Mouse (Mus musculus): ENCODE measurements around the gene Ncam1.

GRCm38 (mm10) chr9:49758436-49758835, 40.3 kb downstream of the Ncam1 start:
- TF ChIP-seq CTCF (conservative IDR thresholded peaks at IDR 0.05; ENCODE audit: insufficient read depth, insufficient read length, low read depth, low read length) (no peak), POLR2A (IDR thresholded peaks at IDR 0.05; ENCODE audit: low read depth, low read length) (no peak)
